Mouse (Mus musculus) kidney, postnatal 36 days (tissue): Measurements from ENCODE around the gene Prrc2a.
A peak's percentile ranks its signal among the peaks of the same experiment; 100 is the strongest.

Source experiments
- DNase-seq, 2 experiments: peaks; one replicate each; pipeline ENCODE4 v3.0.0; 2021 to 2022; ENCODE audit warnings: mixed read lengths in 2 of 2

The Prrc2a gene

GRCm38 (mm10) chr17:35164568-35165450 lies at the start of gene Prrc2a:
Prrc2a (minus strand) TSS chr17:35164897.
- DNase-seq: peak; percentile 97 to 99

GRCm38 (mm10) chr17:35213071-35213470 lies 48.4 kb upstream of the Prrc2a start:
- DNase-seq: no peak

GRCm38 (mm10) chr17:35210593-35210992 lies 45.9 kb upstream of the Prrc2a start:
- no peak for DNase-seq

GRCm38 (mm10) chr17:35209785-35210535 lies 45.3 kb upstream of the Prrc2a start:
- no peak for DNase-seq

GRCm38 (mm10) chr17:35205380-35205769 lies 40.7 kb upstream of the Prrc2a start:
- no peak for DNase-seq

- DNase-seq: no peak
These were observed 40.0 kb upstream of the Prrc2a start, which contains the start of gene Lta for GRCm38 (mm10) chr17:35204494-35205379. Lta (minus strand) TSS chr17:35205351.

GRCm38 (mm10) chr17:35202442-35202841 lies 37.7 kb upstream of the Prrc2a start:
- no peak for DNase-seq

GRCm38 (mm10) chr17:35201787-35202186 lies 37.1 kb upstream of the Prrc2a start, which contains the start of gene Tnf:
Tnf (minus strand) TSS chr17:35202007.
- peak; percentile 36 to 66 for DNase-seq

GRCm38 (mm10) chr17:35201128-35201527 lies 36.4 kb upstream of the Prrc2a start:
- DNase-seq: no peak

GRCm38 (mm10) chr17:35200398-35200797 lies 35.7 kb upstream of the Prrc2a start:
- DNase-seq: no peak

GRCm38 (mm10) chr17:35198946-35199345 lies 34.2 kb upstream of the Prrc2a start:
- DNase-seq: no peak

- DNase-seq: no peak
These were observed 33.3 kb upstream of the Prrc2a start for GRCm38 (mm10) chr17:35198029-35198428.

- no peak for DNase-seq
These were observed 32.4 kb upstream of the Prrc2a start for GRCm38 (mm10) chr17:35197126-35197525.

- peak in 1 of 2 experiments; percentile 25 for DNase-seq
These were observed 31.6 kb upstream of the Prrc2a start for GRCm38 (mm10) chr17:35196321-35196641.

- DNase-seq: peak; percentile 71 to 91
These were observed 31.1 kb upstream of the Prrc2a start for GRCm38 (mm10) chr17:35195631-35196320.

- no peak for DNase-seq
These were observed 30.3 kb upstream of the Prrc2a start for GRCm38 (mm10) chr17:35194844-35195630.

GRCm38 (mm10) chr17:35193881-35194843 lies 29.5 kb upstream of the Prrc2a start, which contains the start of gene Ltb:
Ltb (plus strand) TSS chr17:35194439.
- no peak for DNase-seq

GRCm38 (mm10) chr17:35192924-35193323 lies 28.2 kb upstream of the Prrc2a start:
- no peak for DNase-seq

GRCm38 (mm10) chr17:35191723-35192122 lies 27.0 kb upstream of the Prrc2a start:
- DNase-seq: no peak

GRCm38 (mm10) chr17:35190096-35190495 lies 25.4 kb upstream of the Prrc2a start:
- no peak for DNase-seq
